Comparison of ENCODE assay signal across 21 mouse cellular contexts in the genomic region with DNA sequence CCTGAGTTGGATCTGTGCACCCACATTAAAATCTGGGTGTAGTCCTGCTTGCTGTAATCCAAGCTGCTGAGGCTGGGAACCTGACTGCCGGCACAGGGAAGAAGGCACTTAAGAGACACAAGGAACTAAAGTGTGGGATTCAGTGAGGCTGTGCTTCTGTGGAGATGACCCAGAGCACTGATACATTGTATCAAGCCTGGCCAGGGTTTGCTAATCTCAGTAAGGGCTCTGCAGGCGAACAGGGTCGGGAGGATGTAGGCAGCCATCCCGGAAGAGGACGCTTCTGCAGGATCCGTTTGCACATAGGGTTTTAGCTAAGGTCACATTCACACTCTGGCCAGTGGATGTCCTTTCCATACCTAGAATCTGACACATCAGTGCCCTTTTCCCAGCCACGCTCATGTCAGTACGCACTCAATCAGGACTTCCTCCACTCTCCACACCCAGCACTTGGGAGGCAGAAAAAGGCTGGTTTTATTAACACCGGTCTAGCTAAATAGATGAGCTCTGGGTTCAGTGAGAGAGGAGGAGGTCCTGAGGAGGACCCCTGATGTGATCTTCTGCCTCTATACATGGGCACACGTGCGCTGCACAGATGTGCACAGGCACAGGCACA. TPM values are rescaled to one million over a fixed set of nuclear protein-coding genes. Genes with fewer than 3 reads are reported as not detected.
DNase-seq lines count a peak whose midpoint lies in the region; ATAC-seq and TF ChIP-seq lines count a peak whose summit lies in the region.
"Had no signal": no experiment of that assay in that cellular context is flagged by ENCODE, and none has a peak within 500 bp of the region (broad histone marks: within the 10 kb centered on the region; RNA-seq: fewer than 3 reads in every experiment).

No protein-coding gene starts in this region.

- no peak for TF ChIP-seq CTCF in ES-Bruce4 (IDR thresholded peaks at IDR 0.05; ENCODE audit: low read depth, low read length)

- peak overlapping the region in 1 of 2 experiments; percentile 34; a peak in 1 of 4 replicates for H3K27ac ChIP-seq in heart, embryonic 14.5 days (replicated peaks in 1 of 2; ENCODE audit: control insufficient read depth in 1 of 2, insufficient read depth in 1 of 2, low read depth in 2 of 2, low read length in 2 of 2)
- no peak overlapping the region for H3K27ac ChIP-seq in midbrain, embryonic 11.5 days (ENCODE audit: low read depth, low read length)
- H3K27ac ChIP-seq in midbrain, embryonic 15.5 days: no peak overlapping the region
- H3K27ac ChIP-seq in ES-Bruce4 (ENCODE audit: insufficient read depth, low read length): peak overlapping the region; percentile 94
- H3K27ac ChIP-seq: embryonic facial prominence, embryonic 13.5 days; forebrain, embryonic 12.5 days; hindbrain, embryonic 12.5 days; limb, embryonic 13.5 days; liver, embryonic 13.5 days; stomach, postnatal 0 days had no signal

- intact Hi-C loops in heart, postnatal 36 days (cut with DNase I): no loop called here

- peaks cover 6 to 7% of the 10 kb centered on the region in 2 experiments for H3K4me1 ChIP-seq in heart, embryonic 14.5 days (ENCODE audit: control insufficient read depth in 2 of 2, insufficient read depth in 2 of 2, low read length in 2 of 2)
- no peaks in the 10 kb centered on the region for H3K4me1 ChIP-seq in midbrain, embryonic 11.5 days (ENCODE audit: control insufficient read depth, insufficient read depth, low read length)
- no peaks in the 10 kb centered on the region for H3K4me1 ChIP-seq in midbrain, embryonic 15.5 days
- H3K4me1 ChIP-seq in ES-Bruce4 (ENCODE audit: control insufficient read depth, insufficient read depth, low read length): peaks cover 7% of the 10 kb centered on the region
- H3K4me1 ChIP-seq: embryonic facial prominence, embryonic 13.5 days; forebrain, embryonic 12.5 days; hindbrain, embryonic 12.5 days; limb, embryonic 13.5 days; liver, embryonic 13.5 days had no signal

- no peaks in the 10 kb centered on the region for H3K9me3 ChIP-seq in heart, embryonic 14.5 days (ENCODE audit: control insufficient read depth, low read length)
- H3K9me3 ChIP-seq in midbrain, embryonic 11.5 days (ENCODE audit: control insufficient read depth, low read length): no peaks in the 10 kb centered on the region
- no peaks in the 10 kb centered on the region for H3K9me3 ChIP-seq in midbrain, embryonic 15.5 days
- H3K9me3 ChIP-seq in ES-Bruce4 (replicated peaks; ENCODE audit: control insufficient read depth, insufficient read depth, low read length, poor library complexity, severe bottlenecking): no peaks in the 10 kb centered on the region
- H3K9me3 ChIP-seq: embryonic facial prominence, embryonic 13.5 days; forebrain, embryonic 12.5 days; hindbrain, embryonic 12.5 days; limb, embryonic 13.5 days; liver, embryonic 13.5 days had no signal

- no peak for DNase-seq in heart, postnatal 36 days
- peak; percentile 80 for DNase-seq in midbrain, embryonic 11.5 days (ENCODE audit: low spot score, missing footprints)
- peak; percentile 47 for DNase-seq in R1 (ENCODE audit: low read depth, low spot score)
- DNase-seq in right cerebral cortex, postnatal 4 days: no peak
- DNase-seq: adrenal gland, postnatal 14 days; cerebellum, adult 2 months; cerebellum, postnatal 25 days; gastrocnemius, postnatal 36 days; kidney, adult 18-20 months; kidney, postnatal 4 days; liver, embryonic 13.5 days; lung, embryonic 14.5 days had no signal

- 0 out of 2 replicates have a peak, but pooled peaks have one; percentile 10 for TF ChIP-seq EP300 in ES-Bruce4 (IDR thresholded peaks at IDR 0.05; ENCODE audit: insufficient read depth, low read depth, low read length)

- H3K36me3 ChIP-seq in heart, embryonic 14.5 days (ENCODE audit: control insufficient read depth, insufficient read depth, low read length): no peaks in the 10 kb centered on the region
- no peaks in the 10 kb centered on the region for H3K36me3 ChIP-seq in midbrain, embryonic 11.5 days (ENCODE audit: control insufficient read depth, insufficient read depth, low read length)
- no peaks in the 10 kb centered on the region for H3K36me3 ChIP-seq in midbrain, embryonic 15.5 days (replicated peaks)
- peaks cover 5% of the 10 kb centered on the region for H3K36me3 ChIP-seq in ES-Bruce4 (ENCODE audit: control insufficient read depth, insufficient read depth, low read length, poor library complexity, severe bottlenecking)
- H3K36me3 ChIP-seq: embryonic facial prominence, embryonic 13.5 days; forebrain, embryonic 12.5 days; hindbrain, embryonic 12.5 days; liver, embryonic 13.5 days had no signal

- peak overlapping the region; percentile 34 for H3K4me2 ChIP-seq in heart, embryonic 14.5 days (ENCODE audit: low read length)
- H3K4me2 ChIP-seq in midbrain, embryonic 11.5 days: no peak overlapping the region
- H3K4me2 ChIP-seq in midbrain, embryonic 15.5 days: no peak overlapping the region
- H3K4me2 ChIP-seq: embryonic facial prominence, embryonic 13.5 days; forebrain, embryonic 12.5 days; hindbrain, embryonic 12.5 days; limb, embryonic 13.5 days; liver, embryonic 13.5 days; lung, embryonic 14.5 days had no signal

- 43% methylated on average over 11 of the region's 11 CpGs for WGBS in heart, embryonic 14.5 days
- WGBS in midbrain, embryonic 11.5 days: 75% methylated on average over 11 of the region's 11 CpGs
- WGBS in midbrain, embryonic 15.5 days: 75% methylated on average over 11 of the region's 11 CpGs

- no peak for TF ChIP-seq POLR2A in ES-Bruce4 (IDR thresholded peaks at IDR 0.05; ENCODE audit: insufficient read depth, low read length)

- no peak for ATAC-seq in heart, embryonic 14.5 days (ENCODE audit: insufficient number of reproducible peaks, insufficient read depth, low FRiP score, low read depth)
- no peak for ATAC-seq in midbrain, embryonic 11.5 days (ENCODE audit: low FRiP score)
- ATAC-seq in midbrain, embryonic 15.5 days (replicated peaks): no peak

- peak overlapping the region; percentile 46; the same call in 1 of the 2 replicates for H3K9ac ChIP-seq in heart, embryonic 14.5 days (ENCODE audit: low read length)
- H3K9ac ChIP-seq in midbrain, embryonic 11.5 days (ENCODE audit: low read length): no peak overlapping the region
- no peak overlapping the region for H3K9ac ChIP-seq in midbrain, embryonic 15.5 days
- H3K9ac ChIP-seq in ES-Bruce4 (ENCODE audit: low read depth, poor library complexity, severe bottlenecking): peak overlapping the region; percentile 36
- H3K9ac ChIP-seq: embryonic facial prominence, embryonic 13.5 days; forebrain, embryonic 12.5 days; hindbrain, embryonic 12.5 days; limb, embryonic 13.5 days; liver, embryonic 13.5 days; lung, embryonic 14.5 days had no signal

- no peak overlapping the region for H3K4me3 ChIP-seq in heart, embryonic 14.5 days (ENCODE audit: control insufficient read depth in 1 of 2, insufficient read depth in 1 of 2, low read depth in 1 of 2, low read length in 2 of 2)
- no peak overlapping the region for H3K4me3 ChIP-seq in midbrain, embryonic 11.5 days (ENCODE audit: low read depth, low read length)
- no peak overlapping the region for H3K4me3 ChIP-seq in midbrain, embryonic 15.5 days
- H3K4me3 ChIP-seq in ES-Bruce4 (ENCODE audit: low read depth, low read length): peak overlapping the region; percentile 44
- H3K4me3 ChIP-seq: embryonic facial prominence, embryonic 13.5 days; erythroblast, embryonic 14.5 days; forebrain, embryonic 12.5 days; hindbrain, embryonic 12.5 days; limb, embryonic 13.5 days; liver, embryonic 13.5 days had no signal

- H3K27me3 ChIP-seq in heart, embryonic 14.5 days (ENCODE audit: control insufficient read depth, insufficient read depth, low read length): no peaks in the 10 kb centered on the region
- H3K27me3 ChIP-seq in midbrain, embryonic 11.5 days (ENCODE audit: control insufficient read depth, insufficient read depth, low read length): no peaks in the 10 kb centered on the region
- H3K27me3 ChIP-seq in midbrain, embryonic 15.5 days (replicated peaks): no peaks in the 10 kb centered on the region
- H3K27me3 ChIP-seq in ES-Bruce4 (ENCODE audit: control insufficient read depth, insufficient read depth, low read length, poor library complexity, severe bottlenecking): no peaks in the 10 kb centered on the region
- H3K27me3 ChIP-seq: embryonic facial prominence, embryonic 13.5 days; forebrain, embryonic 12.5 days; hindbrain, embryonic 12.5 days; limb, embryonic 13.5 days; liver, embryonic 13.5 days had no signal

RNA-seq across cellular contexts. Expression of gene Arhgap32, which starts 20.9 kb away (rescaled TPM):
- polyA plus RNA-seq in heart, embryonic 14.5 days (2014; fragmentation: Nextera tagmentation; extraction: Ambion mirVana): 4.0 and 4.1 TPM in 2 replicates
- total RNA-seq in heart, postnatal 36 days (2021): 10 to 100 TPM; 14.4 to 23.7 TPM
- 6.9 and 7.2 TPM in 2 replicates for polyA plus RNA-seq in midbrain, embryonic 11.5 days (2014; fragmentation: Nextera tagmentation; extraction: Ambion mirVana)
- 13.0 and 13.3 TPM in 2 replicates for polyA plus RNA-seq in midbrain, embryonic 15.5 days (2015; fragmentation: Nextera tagmentation; extraction: Ambion mirVana)
- 59.2 and 64.2 TPM in 2 replicates for polyA plus RNA-seq in ES-Bruce4 (2011; ENCODE audit: insufficient read depth, insufficient read length, low read depth, missing spikeins)
- polyA plus RNA-seq: erythroblast, embryonic 14.5 days had no signal

Comparison
In these comparisons a context has a peak if more than half of its experiments do, and no peak if none do; other contexts are left out.
1. H3K9ac ChIP-seq: peak in heart, embryonic 14.5 days (single experiment) and ES-Bruce4 (single experiment); none in midbrain, embryonic 11.5 days (single experiment) and midbrain, embryonic 15.5 days (single experiment).
2. DNase-seq: peak in midbrain, embryonic 11.5 days (single experiment) and R1 (single experiment); none in heart, postnatal 36 days (0 of 2) and right cerebral cortex, postnatal 4 days (single experiment).